Mouse (Mus musculus) thymus, postnatal 0 days (tissue): Measurements from ENCODE around the gene Mrpl17. TPM values are rescaled to one million over a fixed set of nuclear protein-coding genes. Genes with fewer than 3 reads are reported as not detected.
"Not testable (repeated sequence)": the region's sequence is repeated elsewhere in the genome, so short reads cannot be mapped to it uniquely, and the experiment has no call there.

Source experiments
- DNase-seq: peaks from one replicate; pipeline ENCODE4 v3.0.0-alpha.2; 2015; ENCODE audit warnings: low spot score
- polyA plus RNA-seq: library from polyadenylated mRNA; unstranded; fragments of >200 nt; fragmentation: Nextera tagmentation; extraction: Ambion mirVana; gene quantifications from 2 replicates; pipeline ENCODE4 v1.2.1, GENCODE M21; 2015

The Mrpl17 gene
- 352 and 373 TPM in 2 replicates for polyA plus RNA-seq

GRCm38 (mm10) chr7:105810877-105811489, at the start of gene Mrpl17:
TSS of gene Mrpl17 (minus strand) at chr7:105811099.
- peak; percentile 100 for DNase-seq

- DNase-seq = not testable (repeated sequence)
Observed at GRCm38 (mm10) chr7:105855718-105856560, 45.0 kb upstream of the Mrpl17 start.

- no peak for DNase-seq
Observed at GRCm38 (mm10) chr7:105824281-105824680, 13.4 kb upstream of the Mrpl17 start.

GRCm38 (mm10) chr7:105818483-105818882, 7.6 kb upstream of the Mrpl17 start:
- peak; percentile 44 for DNase-seq

- DNase-seq = peak; percentile 29
Observed at GRCm38 (mm10) chr7:105816736-105817135, 5.8 kb upstream of the Mrpl17 start.

GRCm38 (mm10) chr7:105813326-105813725, 2.4 kb upstream of the Mrpl17 start:
- no peak for DNase-seq

- no peak for DNase-seq
Observed at GRCm38 (mm10) chr7:105812566-105812965, 1.7 kb upstream of the Mrpl17 start.

GRCm38 (mm10) chr7:105811516-105811915, 617 bp upstream of the Mrpl17 start:
- no peak for DNase-seq

GRCm38 (mm10) chr7:105810280-105810876, 521 bp downstream of the Mrpl17 start:
- DNase-seq = no peak

- no peak for DNase-seq
Observed at GRCm38 (mm10) chr7:105809836-105810235, 1.1 kb downstream of the Mrpl17 start.

- DNase-seq = no peak
Observed at GRCm38 (mm10) chr7:105808385-105808784, 2.5 kb downstream of the Mrpl17 start.

- DNase-seq = no peak
Observed at GRCm38 (mm10) chr7:105806716-105807115, 4.2 kb downstream of the Mrpl17 start.

- no peak for DNase-seq
Observed at GRCm38 (mm10) chr7:105806125-105806524, 4.8 kb downstream of the Mrpl17 start.

GRCm38 (mm10) chr7:105803428-105803827, 7.5 kb downstream of the Mrpl17 start:
- DNase-seq = no peak

GRCm38 (mm10) chr7:105802771-105803170, 8.1 kb downstream of the Mrpl17 start:
- no peak for DNase-seq

GRCm38 (mm10) chr7:105802312-105802711, 8.6 kb downstream of the Mrpl17 start:
- DNase-seq = no peak

- no peak for DNase-seq
Observed at GRCm38 (mm10) chr7:105796972-105797371, 13.9 kb downstream of the Mrpl17 start.

GRCm38 (mm10) chr7:105795759-105796366, 15.0 kb downstream of the Mrpl17 start:
- DNase-seq = no peak

- DNase-seq = no peak
Observed at GRCm38 (mm10) chr7:105793701-105794100, 17.2 kb downstream of the Mrpl17 start.

GRCm38 (mm10) chr7:105791147-105791546, 19.8 kb downstream of the Mrpl17 start:
- DNase-seq = no peak

- DNase-seq = no peak
Observed at GRCm38 (mm10) chr7:105787285-105788140, 23.4 kb downstream of the Mrpl17 start, which contains the start of gene Dchs1. TSS of gene Dchs1 (minus strand) at chr7:105787654.
